Mouse (Mus musculus) thymus, postnatal 10 days (tissue): ENCODE data around the gene Gpr137.

Experiments used
- DNase-seq, 2 experiments: peaks; one replicate each; pipeline ENCODE4 v3.0.0; 2021; ENCODE audit warnings: low spot score in 2 of 2

Gpr137 gene

DNA sequence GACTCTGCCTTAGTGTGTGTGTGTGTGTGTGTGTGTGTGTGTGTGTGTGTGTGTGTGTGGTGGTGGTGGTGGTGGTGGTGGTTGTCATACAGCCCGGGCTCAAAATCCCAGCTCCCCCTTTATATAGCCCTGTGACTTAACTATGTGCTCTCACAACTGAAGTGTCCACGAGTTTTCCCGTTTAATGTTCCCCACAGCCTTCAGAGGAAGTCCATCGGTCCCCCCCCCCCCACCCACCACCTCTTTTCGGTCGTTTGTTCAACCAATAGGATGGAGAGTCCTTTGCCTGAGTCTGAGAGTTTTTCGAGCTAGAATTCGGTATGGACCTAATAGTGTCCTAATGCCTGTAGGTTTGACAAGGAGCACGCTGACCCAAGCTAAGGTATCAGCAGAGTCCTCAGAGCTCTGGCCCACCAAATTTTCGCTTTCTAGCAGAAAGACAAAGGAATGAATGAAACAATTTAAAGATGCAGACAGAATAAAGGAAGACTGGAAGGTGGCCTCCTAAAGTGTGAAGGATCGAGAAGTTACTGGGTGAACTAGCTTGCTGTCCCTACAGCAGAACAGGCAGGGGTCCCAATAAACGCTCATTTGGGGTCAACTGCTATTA is 31.4 kb upstream of the Gpr137 start:
- no peak for DNase-seq

GRCm38 (mm10) chr19:6972247-6972917 is 30.1 kb upstream of the Gpr137 start:
- DNase-seq = no peak

GRCm38 (mm10) chr19:6971644-6972043 is 29.4 kb upstream of the Gpr137 start:
- DNase-seq = no peak

DNA sequence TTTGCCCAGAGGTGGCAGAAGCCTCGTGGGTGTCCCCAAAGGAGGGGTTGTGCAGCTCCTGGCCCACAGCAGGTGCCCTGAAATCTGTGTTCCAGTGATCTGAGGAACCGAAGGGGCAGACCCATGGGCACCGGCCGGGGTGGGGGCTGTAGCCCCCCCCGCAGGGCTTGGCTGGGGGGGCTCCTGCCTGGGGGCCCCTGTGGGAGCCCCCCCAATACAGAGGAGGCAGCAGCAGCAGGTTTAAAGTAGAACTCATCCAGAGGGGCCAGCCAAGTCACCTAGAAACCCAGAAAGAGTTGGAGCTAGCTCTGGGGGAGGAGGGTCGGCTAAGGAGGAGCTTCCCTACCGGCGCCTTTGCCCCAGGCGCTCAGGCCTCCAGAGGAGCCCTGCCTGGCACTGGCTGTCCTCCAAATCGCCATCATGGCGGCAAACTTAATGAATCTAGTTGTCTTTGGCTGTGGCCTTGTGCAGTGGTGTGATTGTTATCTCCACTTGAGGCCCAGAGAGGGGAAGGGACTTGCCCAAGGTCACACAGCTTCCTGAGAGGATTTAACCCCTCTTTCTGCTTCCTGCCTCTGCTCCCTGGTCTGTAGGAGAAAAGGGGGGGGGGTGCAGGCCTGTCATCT is 28.3 kb upstream of the Gpr137 start:
- DNase-seq = no peak

DNA sequence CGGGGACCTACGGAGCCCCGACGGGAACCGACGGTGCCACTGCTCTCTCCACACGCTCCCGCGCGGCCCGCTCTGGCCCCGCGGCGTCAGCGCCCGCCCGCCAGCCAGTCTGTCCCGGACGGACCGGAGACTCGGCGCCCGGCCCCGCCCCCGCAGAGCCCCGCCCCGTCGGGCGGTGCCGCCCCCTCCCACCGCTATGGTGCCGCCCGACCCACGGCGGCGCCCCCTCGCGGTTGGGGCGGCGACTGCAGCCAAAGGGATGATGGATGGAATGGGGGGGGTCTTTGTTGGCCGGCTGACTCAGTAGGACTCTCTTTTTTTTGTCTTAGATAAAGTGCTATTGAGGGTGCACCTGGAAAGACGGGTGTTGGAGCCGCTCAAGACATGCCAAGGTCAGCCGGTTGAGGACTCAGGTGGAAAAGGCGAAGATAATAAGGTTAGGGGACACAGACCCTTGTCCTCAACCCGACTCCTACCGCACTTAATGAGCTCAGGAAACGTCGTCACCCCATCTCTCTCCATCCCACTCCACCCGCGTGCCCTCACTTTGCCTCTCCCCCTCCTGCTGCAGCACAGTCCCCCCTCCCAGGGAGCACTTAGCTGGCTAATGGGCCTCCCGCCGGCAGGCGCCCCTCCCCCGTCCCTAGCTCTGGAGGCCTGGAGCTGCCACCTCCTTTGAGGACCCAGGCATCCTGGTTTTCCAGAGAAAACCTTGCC is 27.5 kb upstream of the Gpr137 start:
- peak in 1 of 2 experiments; percentile 74 for DNase-seq

GRCm38 (mm10) chr19:6969291-6969664 is 27.0 kb upstream of the Gpr137 start:
- DNase-seq = no peak

DNA sequence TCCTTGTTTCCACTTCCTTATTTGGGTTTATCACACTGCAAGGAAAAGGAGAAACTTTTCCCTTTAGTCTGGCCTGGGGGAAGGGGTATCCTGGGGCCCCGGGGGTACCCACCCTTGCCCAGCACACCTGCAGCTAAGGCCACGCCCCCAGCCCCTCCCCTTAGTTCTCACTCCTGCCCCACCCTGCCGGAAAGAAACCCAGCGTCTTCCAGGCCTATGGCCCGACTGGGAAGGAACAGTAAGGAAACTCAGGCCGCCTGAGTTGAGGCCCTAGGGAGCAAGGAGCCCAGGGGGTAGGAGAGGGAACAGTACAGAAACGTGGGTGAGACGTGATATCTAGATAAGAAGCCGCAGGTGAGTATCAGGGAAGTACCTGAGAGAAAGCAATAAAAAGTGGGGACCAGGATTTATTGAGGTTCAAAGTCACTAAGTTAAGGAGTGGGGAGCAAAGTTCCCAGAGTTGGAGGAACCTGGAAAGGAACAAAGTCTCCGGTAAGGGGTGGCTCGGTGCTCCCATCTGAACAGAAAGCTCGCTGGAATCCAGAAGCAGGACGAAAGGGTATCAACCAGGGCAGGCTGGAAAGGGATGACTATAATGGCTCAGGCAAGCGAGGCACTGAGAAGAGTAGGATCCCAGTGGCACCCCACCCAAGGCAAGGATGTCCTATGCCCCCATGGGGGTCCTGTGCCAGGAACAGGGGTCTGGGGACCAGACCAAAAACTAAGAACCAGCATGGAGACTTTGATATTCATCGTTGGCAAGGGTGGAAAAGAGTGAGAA is 26.4 kb upstream of the Gpr137 start:
- no peak for DNase-seq

DNA sequence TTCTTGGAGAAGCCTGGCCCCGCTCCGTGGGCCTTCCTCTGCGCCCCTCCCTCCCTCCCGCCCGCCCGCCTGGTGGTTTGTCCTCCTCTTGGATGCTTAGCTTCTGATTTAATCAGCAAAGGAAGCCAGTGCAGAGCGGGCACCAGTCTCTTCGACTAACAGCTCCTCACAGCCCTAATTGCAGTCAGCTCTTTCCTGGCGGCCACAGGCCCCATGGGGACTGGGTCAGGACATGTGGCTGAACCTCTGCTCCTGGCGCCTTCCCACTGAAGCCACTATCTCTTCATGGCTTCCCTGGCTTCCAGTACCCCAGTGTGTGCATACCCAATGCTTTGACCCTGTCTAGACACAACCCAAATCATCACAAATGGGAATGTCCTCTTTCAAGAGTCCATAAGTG is 14.2 kb upstream of the Gpr137 start:
- DNase-seq = no peak

- no peak for DNase-seq
These were observed 13.1 kb upstream of the Gpr137 start for GRCm38 (mm10) chr19:6955424-6955823.

- DNase-seq = peak in 1 of 2 experiments; percentile 35
These were observed 11.8 kb upstream of the Gpr137 start for GRCm38 (mm10) chr19:6954046-6954445.

DNA sequence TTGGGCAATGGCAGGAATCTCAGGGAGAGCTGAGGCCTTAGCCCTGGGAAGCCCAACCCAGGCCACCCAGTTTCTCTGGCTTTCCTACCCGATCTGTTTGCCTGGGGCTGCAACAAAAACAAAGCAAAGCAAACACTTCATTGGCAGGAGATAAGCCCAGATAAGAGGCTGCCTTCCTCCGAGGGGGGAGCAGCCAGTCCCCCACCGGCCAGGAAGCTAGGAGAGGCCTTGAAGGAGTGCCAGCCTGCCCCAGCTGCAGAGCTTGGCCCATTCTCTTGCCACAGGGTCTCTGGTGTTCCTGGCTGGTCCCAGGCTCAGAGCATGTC is 10.4 kb upstream of the Gpr137 start:
- peak in 1 of 2 experiments; percentile 34 for DNase-seq

DNA sequence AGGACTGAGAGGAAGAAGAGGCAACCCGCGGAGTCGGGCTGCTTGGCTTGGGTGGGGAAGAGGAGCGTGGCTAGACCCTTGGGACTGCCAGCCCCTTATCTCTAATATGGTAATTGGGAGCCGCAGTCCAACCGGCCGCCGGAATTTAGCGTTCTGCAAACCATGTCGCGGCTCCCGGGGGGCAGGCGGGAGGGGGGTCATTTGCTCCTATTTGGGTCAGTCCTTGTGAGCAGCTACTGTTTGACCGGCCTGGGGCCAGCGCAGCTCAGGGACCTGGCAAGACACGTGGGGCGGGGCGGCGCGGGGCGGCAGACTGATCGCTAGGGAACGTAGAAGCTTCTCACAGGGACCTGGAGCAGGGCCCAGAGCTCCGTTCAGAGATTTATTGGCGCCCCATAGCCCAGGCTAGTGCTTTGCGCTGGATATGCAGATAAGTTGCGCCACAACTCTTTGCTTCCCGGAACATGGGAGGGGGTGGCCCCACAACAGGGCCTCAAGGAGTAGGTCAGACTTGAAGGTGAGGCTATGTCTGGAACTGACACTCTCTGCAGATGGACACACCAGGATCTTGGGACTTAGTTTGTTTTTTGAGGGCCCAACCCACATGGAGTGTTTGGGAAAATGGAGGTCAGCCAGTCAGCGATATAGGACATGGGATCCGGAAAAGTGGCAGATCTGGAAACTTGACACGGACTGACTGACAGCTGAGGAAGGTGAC is 9.9 kb upstream of the Gpr137 start:
- DNase-seq = peak; percentile 32 to 44

DNA sequence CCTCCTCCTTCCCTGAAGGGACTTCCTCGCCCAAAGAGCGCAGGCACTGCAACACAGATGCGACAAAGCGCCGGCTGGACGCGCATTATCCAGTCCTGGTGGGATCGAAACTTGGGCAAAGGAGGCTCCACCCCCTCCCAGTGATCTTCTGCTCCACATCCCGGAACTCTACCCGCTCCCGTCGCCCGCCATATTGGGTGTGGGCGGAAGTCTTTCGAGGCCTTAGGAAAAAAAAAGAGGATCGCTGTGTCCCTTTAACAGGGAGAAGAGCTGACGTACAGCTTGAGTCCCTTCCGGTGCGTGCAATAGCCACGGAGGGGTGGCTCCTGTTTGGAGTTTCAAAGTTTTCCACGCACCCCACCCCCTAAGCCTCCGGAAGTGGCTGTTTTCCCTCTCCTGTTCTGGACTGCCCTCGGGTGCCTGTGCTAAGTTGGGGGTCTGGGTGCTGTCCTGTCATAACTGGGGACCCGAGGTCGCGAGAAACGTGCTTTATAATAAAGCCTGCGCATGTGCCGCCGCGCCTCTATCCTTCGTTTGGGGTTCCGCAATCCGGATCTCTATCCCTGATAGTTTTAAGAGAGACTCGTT is 9.2 kb upstream of the Gpr137 start:
- peak; percentile 66 to 73 for DNase-seq

- DNase-seq = peak; percentile 29 to 33
These were observed 8.4 kb upstream of the Gpr137 start for GRCm38 (mm10) chr19:6950613-6951153.

DNA sequence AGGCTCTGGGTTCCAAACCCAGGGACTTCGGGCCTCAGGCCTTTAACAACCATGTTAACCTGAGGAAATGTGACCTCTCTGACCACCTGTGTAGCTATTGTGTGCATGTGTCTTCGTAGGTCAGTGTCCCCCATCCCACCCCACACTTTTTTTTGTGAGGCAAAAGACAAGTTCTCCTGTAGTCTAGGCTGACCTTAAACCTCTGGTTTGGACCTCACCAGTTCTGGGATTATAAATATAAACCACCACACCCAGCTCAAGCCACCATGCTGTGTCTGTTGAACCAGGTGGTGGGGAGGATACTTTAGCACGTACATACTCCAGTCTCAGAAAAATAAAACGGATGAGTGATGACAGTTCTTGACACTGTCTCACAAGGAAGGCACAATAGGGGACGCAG is 7.7 kb upstream of the Gpr137 start:
- no peak for DNase-seq

DNA sequence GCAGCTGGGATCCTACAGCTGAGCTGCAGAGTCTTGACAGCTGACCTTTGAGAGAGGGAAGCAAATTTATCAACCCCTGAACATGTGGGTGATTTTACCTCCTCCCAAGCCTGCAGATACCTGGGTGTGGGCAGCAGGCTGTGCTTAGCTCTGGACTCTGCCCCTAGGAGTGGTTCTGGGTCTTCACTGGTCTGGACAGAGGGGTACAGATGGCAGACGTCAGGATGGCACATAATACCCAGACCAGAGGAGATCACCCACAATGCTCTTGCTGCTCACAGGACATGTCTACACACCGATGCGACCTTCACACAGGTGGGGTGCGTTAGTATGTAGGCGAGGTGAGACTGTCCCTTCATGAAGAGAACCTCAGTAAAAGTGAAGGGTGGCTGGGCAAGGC is 7.3 kb upstream of the Gpr137 start:
- no peak for DNase-seq

DNA sequence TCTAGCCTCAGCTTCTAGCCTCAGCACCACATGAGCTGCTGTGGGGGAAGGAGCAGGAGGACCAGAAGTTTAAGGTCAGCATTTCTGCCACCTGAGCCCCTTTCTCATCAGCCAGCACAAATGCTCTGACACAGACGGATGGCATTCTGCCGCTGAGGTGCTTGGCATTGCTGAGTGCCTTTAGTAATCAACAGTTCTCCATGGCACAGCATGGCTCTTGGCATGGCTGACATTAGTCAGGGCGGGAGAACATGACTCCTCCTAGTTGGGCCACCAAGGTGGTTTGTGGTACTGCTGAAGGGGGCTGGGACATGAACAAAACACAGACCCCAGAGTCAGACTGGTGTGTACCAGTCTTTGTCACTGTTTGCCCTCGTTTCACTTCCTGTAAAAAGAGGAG is 5.9 kb upstream of the Gpr137 start:
- no peak for DNase-seq

- DNase-seq = no peak
These were observed 5.5 kb upstream of the Gpr137 start for GRCm38 (mm10) chr19:6947742-6948141.

DNA sequence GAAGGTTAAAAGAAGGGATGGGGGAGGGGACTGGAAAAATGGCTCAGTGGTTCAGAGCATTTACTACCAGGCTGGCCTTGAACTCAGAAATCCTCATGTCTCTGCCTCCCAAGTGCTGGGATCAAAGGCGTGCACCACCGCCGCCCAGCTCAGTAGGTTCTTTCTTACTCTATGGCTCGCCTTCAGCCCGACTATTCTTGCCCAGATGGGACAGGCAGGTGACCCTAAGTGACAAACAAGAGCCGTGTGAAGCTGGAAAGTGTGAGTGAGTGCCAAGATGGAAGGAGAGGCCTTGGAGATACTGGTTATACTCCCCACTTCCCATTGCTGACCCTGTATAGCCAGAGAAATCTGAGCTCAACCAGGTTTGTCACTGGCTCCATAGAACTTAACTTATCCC is 1.4 kb upstream of the Gpr137 start:
- no peak for DNase-seq

DNA sequence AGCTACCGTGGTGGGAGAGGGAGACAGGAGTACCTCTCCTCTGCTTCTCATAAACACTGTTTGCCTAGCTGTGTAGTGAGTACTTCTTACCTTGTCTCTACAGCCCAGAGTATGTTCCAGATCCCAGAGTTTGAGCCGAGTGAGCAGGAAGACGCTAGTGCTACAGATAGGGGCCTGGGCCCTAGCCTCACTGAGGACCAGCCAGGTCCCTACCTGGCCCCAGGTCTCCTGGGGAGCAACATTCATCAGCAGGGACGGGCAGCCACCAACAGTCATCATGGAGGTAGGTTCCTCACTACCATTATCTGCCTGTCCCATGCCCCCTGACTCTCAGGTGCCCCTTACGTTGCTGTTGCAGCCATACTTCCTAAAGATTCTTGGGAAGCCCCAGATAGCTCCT is 484 bp upstream of the Gpr137 start:
- DNase-seq = no peak
